Mouse (Mus musculus): ENCODE measurements around the gene Grin2a.
"Not testable (repeated sequence)": the region's sequence is repeated elsewhere in the genome, so short reads cannot be mapped to it uniquely, and the experiment has no call there.

The Grin2a gene

GRCm38 (mm10) chr16:9624346-9624745, 371.0 kb downstream of the Grin2a start:
- no peak for DNase-seq (ENCODE audit: low spot score)

DNA sequence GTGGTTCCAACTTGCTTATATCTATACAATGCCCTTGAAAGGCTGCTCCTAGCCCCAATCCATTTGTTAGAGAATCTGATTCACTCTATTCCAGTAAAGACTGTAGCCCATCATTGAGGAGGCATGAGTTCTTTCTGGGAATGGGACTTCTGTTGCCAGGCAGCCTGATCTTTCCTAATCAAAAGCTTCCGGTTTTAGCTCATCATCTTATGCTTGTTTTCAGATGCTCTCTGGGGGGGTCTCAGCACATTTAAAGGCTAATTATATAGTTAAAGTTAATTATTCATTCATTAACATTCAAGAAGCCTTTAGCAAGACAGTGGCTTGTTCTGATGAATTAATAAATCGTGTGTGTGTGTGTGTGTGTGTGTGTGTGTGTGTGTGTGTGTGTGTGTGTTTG, 377.2 kb downstream of the Grin2a start:
- DNase-seq (ENCODE audit: low spot score): no peak

GRCm38 (mm10) chr16:9617215-9617614, 378.1 kb downstream of the Grin2a start:
- DNase-seq (ENCODE audit: low spot score): no peak

GRCm38 (mm10) chr16:9616807-9617206, 378.6 kb downstream of the Grin2a start:
- DNase-seq (ENCODE audit: low spot score): no peak

GRCm38 (mm10) chr16:9612596-9612995, 382.8 kb downstream of the Grin2a start:
- not testable (repeated sequence) for DNase-seq (ENCODE audit: low spot score)

DNA sequence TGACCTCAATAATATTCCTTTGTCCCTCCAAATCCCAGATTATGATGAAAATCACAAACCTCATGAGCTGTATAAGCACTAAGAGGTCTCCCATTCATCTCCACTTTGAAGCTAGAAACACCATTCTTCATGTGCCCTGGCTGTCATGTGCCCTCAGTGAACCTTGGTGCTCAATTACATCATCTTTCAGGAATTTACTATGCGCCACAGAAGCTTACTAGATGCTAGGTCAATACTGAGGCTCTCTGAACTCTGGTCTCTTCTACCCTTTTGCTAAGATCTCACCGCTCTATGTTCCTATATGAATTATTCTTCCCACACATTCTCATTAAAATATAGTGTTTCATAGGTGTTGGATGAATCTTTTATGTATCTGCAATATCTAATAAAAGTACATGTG, 387.9 kb downstream of the Grin2a start:
- no peak for DNase-seq (ENCODE audit: low spot score)

DNA sequence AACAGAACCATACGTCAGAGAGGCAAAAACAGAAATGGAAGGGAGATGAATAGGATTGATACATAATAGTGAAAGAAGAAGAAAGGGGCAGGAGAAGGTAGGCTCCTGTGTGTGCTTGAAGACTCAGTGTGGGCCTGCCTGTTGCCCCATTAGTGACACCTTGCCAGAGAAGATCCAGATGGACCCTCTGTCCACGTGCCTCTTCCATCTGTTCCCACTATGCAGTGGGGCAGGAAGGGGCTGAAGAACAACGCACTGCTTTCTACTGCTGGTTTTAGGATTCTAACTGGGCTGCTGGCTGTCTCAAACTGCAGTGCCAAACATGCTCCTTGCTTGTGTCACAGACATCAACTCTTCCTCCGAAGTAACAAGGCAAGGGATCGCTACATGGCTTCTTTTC, 391.4 kb downstream of the Grin2a start:
- DNase-seq (ENCODE audit: low spot score): no peak

DNA sequence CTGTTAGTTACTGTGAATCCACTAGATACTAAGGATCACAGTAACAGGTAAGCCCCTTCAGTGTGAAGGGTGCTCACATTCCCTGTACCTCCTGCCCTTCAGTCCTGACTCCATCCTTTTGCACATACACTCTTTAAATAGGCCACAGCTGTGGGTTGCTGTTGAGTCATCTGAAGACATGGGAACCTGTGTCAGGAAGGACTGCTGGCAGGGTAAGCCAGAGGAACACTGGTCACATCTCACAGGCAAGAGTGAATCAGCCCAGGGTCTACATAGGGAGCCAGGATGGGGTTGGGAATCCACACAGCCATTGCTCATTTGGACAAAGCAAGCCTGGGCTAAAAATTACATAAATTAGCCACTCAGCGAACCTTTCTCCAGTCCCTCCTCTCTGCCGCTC, 392.8 kb downstream of the Grin2a start:
- DNase-seq (ENCODE audit: low spot score): no peak

DNA sequence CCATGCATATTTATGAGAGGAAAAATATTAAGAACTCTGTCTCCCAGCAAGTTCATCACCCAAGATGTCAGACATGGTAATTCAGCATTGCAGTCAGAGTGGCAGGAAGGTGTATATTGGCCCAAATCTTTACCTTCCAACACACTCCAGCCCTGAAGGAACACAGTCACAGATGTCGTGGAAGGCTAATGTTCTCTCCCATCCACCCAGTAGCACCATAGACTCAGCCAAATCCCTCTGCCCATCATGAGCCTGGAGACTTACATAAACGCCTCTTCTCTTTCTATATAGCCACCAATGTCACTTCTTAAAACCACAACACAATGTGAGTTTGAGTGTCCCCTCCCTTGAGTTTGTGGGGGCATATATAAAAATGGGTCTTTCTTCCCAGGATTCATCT, 406.2 kb downstream of the Grin2a start:
- no peak for DNase-seq (ENCODE audit: low spot score)

DNA sequence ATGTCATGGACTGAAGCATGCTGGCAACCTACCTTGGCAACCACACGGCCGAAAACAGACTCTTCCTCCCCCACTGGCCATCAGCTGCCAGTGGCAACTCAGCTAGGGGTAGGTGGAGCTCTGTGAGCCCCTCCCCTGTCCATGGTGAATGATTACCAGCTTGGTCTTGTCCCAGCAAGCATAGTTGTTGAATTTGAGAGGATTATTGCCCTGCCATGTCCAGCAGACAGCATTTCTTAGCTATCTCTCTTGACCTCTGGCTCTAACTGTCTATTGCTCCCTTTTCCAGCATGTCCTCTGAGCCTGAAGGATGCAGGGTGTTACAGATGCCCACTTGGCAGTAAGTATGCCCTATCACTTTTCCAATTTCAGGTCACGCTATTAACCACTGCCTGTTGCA, 406.9 kb downstream of the Grin2a start:
- no peak for DNase-seq (ENCODE audit: low spot score)

DNA sequence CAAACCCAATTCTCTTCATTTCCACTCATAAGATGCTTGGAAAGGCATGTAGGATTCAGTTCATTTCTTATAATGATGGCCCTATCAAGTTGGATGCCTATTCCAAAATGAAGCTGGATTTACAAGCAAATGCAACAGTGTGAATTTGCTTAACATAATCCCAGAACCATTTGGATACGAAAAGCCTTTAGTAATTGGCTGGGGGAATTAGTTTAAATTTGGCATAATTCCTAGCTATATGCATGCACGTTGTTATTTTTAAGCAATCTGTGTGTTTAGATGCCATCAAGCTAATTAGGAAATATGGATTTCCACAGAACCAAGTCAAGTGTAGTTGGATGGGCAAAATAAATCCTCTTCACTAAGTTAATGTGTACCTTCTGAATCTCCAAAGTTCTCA, 411.4 kb downstream of the Grin2a start:
- DNase-seq (ENCODE audit: low spot score): no peak

- DNase-seq (ENCODE audit: low spot score): no peak
Measured at GRCm38 (mm10) chr16:9571793-9572192, 423.6 kb downstream of the Grin2a start.

GRCm38 (mm10) chr16:9567286-9567685, 428.1 kb downstream of the Grin2a start:
- DNase-seq (ENCODE audit: low spot score): no peak

DNA sequence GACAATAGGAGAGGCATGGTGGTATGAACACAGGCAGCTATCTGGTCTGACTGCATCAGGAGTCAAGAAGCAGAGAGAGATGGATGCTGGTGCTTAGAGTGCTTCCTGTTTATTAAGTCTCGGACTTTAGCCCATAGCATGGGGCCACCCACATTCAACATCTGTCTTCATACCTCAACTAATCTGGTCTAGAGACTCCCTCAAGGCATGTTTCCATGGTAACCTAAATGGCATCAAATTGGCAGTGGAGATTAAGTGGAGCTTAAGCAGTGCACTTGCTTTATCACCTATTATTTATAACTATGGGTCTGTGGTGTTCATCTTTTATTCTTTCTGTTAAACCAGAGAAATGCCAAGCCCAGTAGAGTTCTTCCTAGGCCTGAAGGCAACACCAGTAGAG, 433.5 kb downstream of the Grin2a start:
- DNase-seq (ENCODE audit: low spot score): no peak

- DNase-seq (ENCODE audit: low spot score): no peak
Measured at GRCm38 (mm10) chr16:9535196-9535595, 460.2 kb downstream of the Grin2a start.

DNA sequence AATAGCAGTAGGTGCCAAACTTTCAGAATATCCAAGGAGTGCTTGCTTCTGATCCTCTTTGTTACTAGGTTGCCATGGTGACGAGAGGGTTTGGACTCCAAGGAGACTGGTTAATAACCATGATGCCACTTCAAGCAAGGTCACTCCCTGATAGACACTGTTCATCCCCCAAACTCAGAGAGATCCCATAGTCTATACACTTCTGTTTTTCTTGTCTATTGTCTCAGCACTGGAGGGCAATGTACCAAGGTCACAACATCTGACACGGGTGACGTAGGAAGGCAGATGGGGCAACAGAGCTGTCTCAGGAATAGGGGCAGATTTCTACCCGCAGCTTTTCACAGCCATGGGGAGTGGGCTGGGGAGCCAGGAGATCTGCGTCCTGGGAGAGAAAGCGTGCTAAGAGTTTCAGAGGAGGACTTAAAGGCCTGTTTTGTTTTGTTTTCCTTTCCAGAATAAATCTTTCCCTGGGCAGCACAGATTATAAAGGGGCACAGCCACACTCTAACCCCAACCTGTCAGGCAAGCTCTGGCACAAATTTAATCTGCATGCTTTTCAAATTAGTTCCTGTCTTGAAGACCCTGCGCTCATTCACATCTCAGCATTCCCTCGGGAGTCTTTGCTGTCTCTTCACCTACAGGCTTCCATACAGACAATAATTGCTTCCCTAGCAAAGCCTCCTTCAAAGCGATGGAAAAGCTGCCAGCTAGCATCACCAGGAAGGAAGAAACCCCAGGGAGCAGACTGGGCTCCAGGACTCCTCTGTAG, 461.6 kb downstream of the Grin2a start:
- peak; percentile 1 for DNase-seq (ENCODE audit: low spot score)

GRCm38 (mm10) chr16:9532843-9533532, 462.4 kb downstream of the Grin2a start:
- DNase-seq (ENCODE audit: low spot score): no peak

- no peak for DNase-seq (ENCODE audit: low spot score)
Measured at GRCm38 (mm10) chr16:9527214-9527613, 468.1 kb downstream of the Grin2a start.

DNA sequence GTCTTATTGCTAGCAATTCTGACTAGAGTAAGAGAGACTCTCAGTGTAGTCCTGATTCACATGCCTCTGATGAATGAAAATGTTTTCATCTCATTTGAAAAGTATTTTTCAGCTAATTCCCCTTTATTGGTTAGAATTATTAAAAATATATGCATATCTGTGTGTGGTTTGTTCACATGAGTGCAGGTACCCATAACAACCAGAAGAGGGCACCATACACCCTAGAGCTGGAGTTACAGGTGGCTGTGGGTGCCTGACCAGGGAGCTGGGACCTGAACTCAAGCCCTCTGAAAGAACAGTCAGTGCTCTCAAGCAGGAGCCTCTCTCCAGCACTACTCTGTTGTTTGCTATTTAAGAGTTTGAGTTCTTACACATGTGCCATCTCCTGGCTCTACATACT, 472.0 kb downstream of the Grin2a start:
- DNase-seq (ENCODE audit: low spot score): no peak

Measured in yolk sac, embryonic 10.5 days (tissue).